Mouse (Mus musculus): ENCODE measurements around the gene Nrxn3. TPM values are rescaled to one million over a fixed set of nuclear protein-coding genes. Genes with fewer than 3 reads are reported as not detected.
A peak's percentile ranks its signal among the peaks of the same experiment; 100 is the strongest.

Nrxn3 gene
- polyA plus RNA-seq, 1 experiment from 2014 or later = 96.9 TPM

DNA sequence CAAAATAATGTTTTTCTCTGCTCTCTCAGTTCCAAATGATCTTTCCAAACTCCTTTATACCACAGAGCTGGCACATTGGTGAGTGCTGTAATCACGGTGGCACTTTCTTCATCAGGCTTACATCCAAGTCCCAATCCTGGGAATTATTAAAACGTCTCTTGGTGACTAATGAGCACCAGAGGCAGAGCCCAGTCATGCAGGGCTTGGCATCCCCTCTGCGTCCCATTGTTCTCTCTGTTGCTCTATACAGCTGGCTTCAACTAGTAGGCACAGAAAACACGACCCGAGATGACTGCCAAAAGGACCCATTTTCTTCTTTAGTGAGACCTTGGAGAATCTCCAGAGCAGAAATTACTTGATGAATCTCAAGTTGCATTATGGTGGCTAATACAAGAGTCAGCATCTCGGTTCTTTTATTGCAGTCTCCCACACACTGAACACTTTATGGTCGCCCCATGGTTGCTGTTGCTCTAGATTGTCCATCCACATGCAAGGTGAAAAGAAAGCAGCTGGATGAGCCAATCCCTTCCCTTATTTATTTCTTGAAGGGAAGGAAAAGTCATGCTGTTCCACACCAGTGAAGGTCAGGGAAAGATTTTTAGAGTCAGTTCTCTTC lies 1552.1 kb downstream of the Nrxn3 start:
- WGBS = 59% methylated on average over 7 of the region's 7 CpGs
- peak; percentile 82; the same call in 1 of the 2 replicates for ATAC-seq (ENCODE audit: low FRiP score)

DNA sequence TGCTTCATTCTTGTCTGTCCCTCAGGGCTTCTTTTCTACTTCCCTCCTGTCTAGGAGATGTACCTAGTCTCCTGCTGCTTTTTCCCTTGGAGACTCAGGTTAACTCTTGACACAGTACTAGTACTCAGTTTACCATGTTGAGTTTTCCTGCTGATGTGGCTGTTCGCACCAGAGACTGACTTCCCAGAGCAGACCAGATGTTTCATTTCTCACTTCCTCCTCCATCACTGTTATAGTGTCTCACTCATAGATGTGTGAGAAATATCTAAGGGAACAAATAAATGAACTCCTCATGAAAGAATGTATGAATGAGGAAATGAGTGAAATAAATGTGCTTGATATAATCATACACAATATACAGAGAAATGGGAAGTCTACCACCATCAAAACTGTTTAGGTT lies 1558.6 kb downstream of the Nrxn3 start:
- H3K9me3 ChIP-seq (ENCODE audit: control insufficient read depth, low read length) = no peaks in the 10 kb centered on the region
- DNase-seq (ENCODE audit: low spot score) = no peak
- no peak overlapping the region for H3K4me2 ChIP-seq (replicated peaks)
- H3K4me1 ChIP-seq (replicated peaks; ENCODE audit: control insufficient read depth, insufficient read depth, low read length) = no peaks in the 10 kb centered on the region
- no peaks in the 10 kb centered on the region for H3K27me3 ChIP-seq (ENCODE audit: control insufficient read depth, insufficient read depth, low read length)
- no peak overlapping the region for H3K4me3 ChIP-seq (replicated peaks; ENCODE audit: low read length)
- H3K36me3 ChIP-seq (replicated peaks; ENCODE audit: control insufficient read depth, insufficient read depth) = no peaks in the 10 kb centered on the region
- H3K27ac ChIP-seq = no peak overlapping the region
- no peak overlapping the region for H3K9ac ChIP-seq
- 95% methylated on average over 1 of the region's 1 CpGs for WGBS
- no peak for ATAC-seq (ENCODE audit: low FRiP score)

More for the DNA sequence above, 1552.1 kb downstream of the Nrxn3 start:
- Histone ChIP-seq H3K27ac (no peak overlapping the region), H3K4me2 (replicated peaks) (no peak overlapping the region), H3K9me3 (ENCODE audit: control insufficient read depth, low read length) (no peaks in the 10 kb centered on the region), H3K4me3 (replicated peaks; ENCODE audit: low read length) (no peak overlapping the region), H3K27me3 (ENCODE audit: control insufficient read depth, insufficient read depth, low read length) (no peaks in the 10 kb centered on the region), H3K4me1 (replicated peaks; ENCODE audit: control insufficient read depth, insufficient read depth, low read length) (no peaks in the 10 kb centered on the region), H3K9ac (no peak overlapping the region), H3K36me3 (replicated peaks; ENCODE audit: control insufficient read depth, insufficient read depth) (no peaks in the 10 kb centered on the region)
- DNase-seq (ENCODE audit: low spot score) = peak; percentile 45

DNA sequence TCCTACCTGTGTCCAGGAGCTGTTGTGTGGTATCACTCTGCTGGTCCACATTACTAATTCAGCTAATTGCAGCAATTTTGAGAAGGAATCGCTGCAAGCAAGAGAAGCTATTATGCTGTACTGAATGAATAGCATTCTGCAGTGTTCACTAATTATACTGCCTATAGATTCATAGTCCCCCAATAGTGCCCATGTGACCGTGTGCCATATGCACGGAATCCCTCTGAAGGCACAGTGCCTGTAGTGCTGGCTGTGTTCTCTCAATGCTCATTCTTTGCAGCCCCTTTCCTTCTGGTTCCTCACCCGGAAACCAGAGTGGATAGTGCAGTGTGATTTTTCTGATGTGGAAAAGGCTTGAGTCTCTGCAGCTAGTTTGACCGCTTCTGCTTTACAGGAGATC lies 1560.3 kb downstream of the Nrxn3 start:
- Histone ChIP-seq H3K27me3 (ENCODE audit: control insufficient read depth, insufficient read depth, low read length) (no peaks in the 10 kb centered on the region), H3K4me3 (replicated peaks; ENCODE audit: low read length) (no peak overlapping the region), H3K36me3 (replicated peaks; ENCODE audit: control insufficient read depth, insufficient read depth) (no peaks in the 10 kb centered on the region), H3K9ac (no peak overlapping the region), H3K4me1 (replicated peaks; ENCODE audit: control insufficient read depth, insufficient read depth, low read length) (no peaks in the 10 kb centered on the region), H3K27ac (no peak overlapping the region), H3K4me2 (replicated peaks) (no peak overlapping the region), H3K9me3 (ENCODE audit: control insufficient read depth, low read length) (no peaks in the 10 kb centered on the region)
- DNase-seq (ENCODE audit: low spot score) = no peak
- 59% methylated on average over 5 of the region's 5 CpGs for WGBS
- ATAC-seq (ENCODE audit: low FRiP score) = peak; percentile 57; the same call in 1 of the 2 replicates

DNA sequence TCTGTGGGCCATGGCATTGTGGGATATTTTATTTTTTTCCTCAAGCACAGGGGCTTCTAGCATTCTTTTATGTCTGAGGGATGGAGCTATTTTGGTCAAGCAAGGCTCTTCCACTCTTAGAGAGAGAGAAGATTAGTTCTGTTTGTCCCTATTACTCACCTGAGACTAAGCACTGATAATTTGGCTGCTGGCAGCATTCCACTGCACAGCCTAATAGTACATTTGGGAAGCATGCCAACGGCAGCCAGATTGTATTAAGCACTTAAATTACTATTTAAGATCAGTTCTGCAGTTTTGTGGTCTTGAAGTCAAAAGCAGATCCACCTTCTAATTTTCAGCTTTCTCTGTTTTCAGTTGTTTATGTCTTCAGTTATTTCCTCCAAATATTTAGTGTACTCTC lies 1580.0 kb downstream of the Nrxn3 start:
- 76% methylated on average over 1 of the region's 1 CpGs for WGBS
- H3K27ac ChIP-seq = no peak overlapping the region
- H3K9ac ChIP-seq = no peak overlapping the region

DNA sequence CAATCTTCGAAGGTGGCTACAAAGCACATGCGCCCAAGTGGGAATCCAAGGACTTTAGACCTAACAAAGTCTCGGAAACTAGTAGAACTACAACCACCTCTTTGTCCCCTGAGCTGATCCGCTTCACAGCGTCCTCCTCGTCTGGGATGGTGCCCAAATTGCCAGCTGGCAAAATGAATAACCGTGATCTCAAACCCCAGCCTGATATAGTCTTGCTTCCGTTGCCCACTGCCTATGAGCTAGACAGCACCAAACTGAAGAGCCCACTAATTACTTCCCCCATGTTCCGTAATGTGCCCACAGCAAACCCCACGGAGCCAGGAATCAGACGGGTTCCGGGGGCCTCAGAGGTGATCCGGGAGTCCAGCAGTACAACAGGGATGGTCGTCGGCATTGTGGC lies 1609.1 kb downstream of the Nrxn3 start:
- H3K27me3 ChIP-seq (ENCODE audit: control insufficient read depth, insufficient read depth, low read length) = no peaks in the 10 kb centered on the region
- ATAC-seq (ENCODE audit: low FRiP score) (no peak), DNase-seq (ENCODE audit: low spot score) (no peak)
- no peaks in the 10 kb centered on the region for H3K9me3 ChIP-seq (ENCODE audit: control insufficient read depth, low read length)
- no peak overlapping the region for H3K27ac ChIP-seq
- H3K4me1 ChIP-seq (replicated peaks; ENCODE audit: control insufficient read depth, insufficient read depth, low read length) = no peaks in the 10 kb centered on the region
- 95% methylated on average over 15 of the region's 15 CpGs for WGBS
- no peak overlapping the region for H3K4me3 ChIP-seq (replicated peaks; ENCODE audit: low read length)
- H3K4me2 ChIP-seq (replicated peaks) = no peak overlapping the region
- no peaks in the 10 kb centered on the region for H3K36me3 ChIP-seq (replicated peaks; ENCODE audit: control insufficient read depth, insufficient read depth)
- H3K9ac ChIP-seq = no peak overlapping the region

More for the DNA sequence above, 1580.0 kb downstream of the Nrxn3 start:
- ATAC-seq (ENCODE audit: low FRiP score) = no peak
- Histone ChIP-seq H3K27me3 (ENCODE audit: control insufficient read depth, insufficient read depth, low read length) (no peaks in the 10 kb centered on the region), H3K36me3 (replicated peaks; ENCODE audit: control insufficient read depth, insufficient read depth) (no peaks in the 10 kb centered on the region), H3K4me3 (replicated peaks; ENCODE audit: low read length) (no peak overlapping the region), H3K4me1 (replicated peaks; ENCODE audit: control insufficient read depth, insufficient read depth, low read length) (no peaks in the 10 kb centered on the region), H3K4me2 (replicated peaks) (no peak overlapping the region), H3K9me3 (ENCODE audit: control insufficient read depth, low read length) (no peaks in the 10 kb centered on the region)
- no peak for DNase-seq (ENCODE audit: low spot score)

DNA sequence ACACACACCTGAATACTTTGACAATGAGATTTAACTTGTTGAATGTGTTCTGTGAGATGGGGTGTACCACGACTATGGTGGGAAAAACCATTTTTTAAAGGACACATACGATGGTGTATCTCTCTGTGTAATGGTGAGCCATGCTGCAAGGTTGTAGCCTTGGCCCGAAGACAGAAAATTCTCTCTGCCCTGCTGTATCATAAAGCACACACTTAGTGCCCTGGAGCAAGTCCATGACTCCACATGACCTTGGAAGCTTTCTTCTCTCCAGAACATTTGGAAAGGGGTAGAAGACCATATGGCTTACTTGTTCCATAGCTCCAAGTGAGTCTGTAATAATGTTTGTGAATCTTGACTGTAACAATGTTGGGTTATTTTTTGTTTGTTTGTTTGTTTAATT lies 1609.8 kb downstream of the Nrxn3 start:
- H3K4me1 ChIP-seq (replicated peaks; ENCODE audit: control insufficient read depth, insufficient read depth, low read length) = no peaks in the 10 kb centered on the region
- no peaks in the 10 kb centered on the region for H3K27me3 ChIP-seq (ENCODE audit: control insufficient read depth, insufficient read depth, low read length)
- H3K9ac ChIP-seq = no peak overlapping the region
- WGBS = 91% methylated on average over 3 of the region's 3 CpGs
- no peak overlapping the region for H3K27ac ChIP-seq
- no peak overlapping the region for H3K4me2 ChIP-seq (replicated peaks)
- ATAC-seq (ENCODE audit: low FRiP score) = no peak
- no peak overlapping the region for H3K4me3 ChIP-seq (replicated peaks; ENCODE audit: low read length)
- no peaks in the 10 kb centered on the region for H3K9me3 ChIP-seq (ENCODE audit: control insufficient read depth, low read length)
- DNase-seq (ENCODE audit: low spot score) = no peak
- H3K36me3 ChIP-seq (replicated peaks; ENCODE audit: control insufficient read depth, insufficient read depth) = no peaks in the 10 kb centered on the region

DNA sequence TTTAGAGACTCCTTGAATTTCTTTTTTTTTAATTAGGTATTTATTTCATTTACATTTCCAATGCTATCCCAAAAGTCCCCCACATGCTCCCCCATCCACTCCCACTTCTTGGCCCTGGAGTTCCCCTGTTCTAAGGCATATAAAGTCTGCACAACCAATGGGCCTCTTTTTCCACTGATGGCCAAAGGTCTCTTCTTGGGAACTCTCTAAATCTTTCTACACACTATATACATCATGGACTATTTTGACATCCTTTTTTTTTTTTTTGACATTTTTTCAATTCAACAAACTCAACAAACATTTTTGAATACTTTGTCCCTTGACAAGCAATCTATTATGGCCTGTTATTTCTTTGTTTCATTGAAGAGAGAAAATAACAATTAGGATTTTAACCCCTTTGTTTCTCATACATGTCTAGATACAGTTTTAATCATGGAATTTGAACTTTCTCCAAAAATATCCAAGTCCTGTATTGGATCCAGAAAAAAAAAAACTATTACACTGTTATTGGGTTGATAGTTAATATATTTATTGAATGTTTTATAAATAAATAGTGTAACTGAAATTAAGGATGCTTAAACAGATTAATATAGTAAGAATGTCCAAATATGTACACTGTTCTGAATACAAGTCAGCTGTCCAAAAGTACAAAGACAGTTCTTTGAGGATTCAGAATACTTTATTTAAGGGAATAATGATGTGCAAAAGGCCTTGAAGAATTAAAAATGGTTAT lies 1615.0 kb downstream of the Nrxn3 start:
- no peak for DNase-seq (ENCODE audit: low spot score)
- Histone ChIP-seq H3K27ac (no peak overlapping the region), H3K36me3 (replicated peaks; ENCODE audit: control insufficient read depth, insufficient read depth) (no peaks in the 10 kb centered on the region), H3K27me3 (ENCODE audit: control insufficient read depth, insufficient read depth, low read length) (no peaks in the 10 kb centered on the region), H3K4me3 (replicated peaks; ENCODE audit: low read length) (no peak overlapping the region), H3K4me2 (replicated peaks) (no peak overlapping the region), H3K4me1 (replicated peaks; ENCODE audit: control insufficient read depth, insufficient read depth, low read length) (no peaks in the 10 kb centered on the region), H3K9ac (no peak overlapping the region), H3K9me3 (ENCODE audit: control insufficient read depth, low read length) (no peaks in the 10 kb centered on the region)
- no peak for ATAC-seq (ENCODE audit: low FRiP score)

DNA sequence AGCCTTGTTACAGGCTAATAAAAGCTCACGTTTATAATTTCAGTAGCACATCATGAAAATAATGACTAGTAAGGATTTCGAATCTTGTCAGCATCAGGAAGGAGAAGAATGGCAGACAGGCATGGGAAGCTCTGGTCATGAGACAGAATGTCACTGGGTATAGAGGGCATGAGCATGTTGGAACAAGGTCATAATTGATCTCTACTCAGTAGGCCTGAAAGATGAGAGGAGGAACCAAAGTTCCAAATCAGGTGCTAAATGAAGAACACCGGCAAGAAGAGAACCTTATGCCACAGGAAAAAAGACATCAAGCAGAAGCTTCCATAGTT lies 1615.5 kb downstream of the Nrxn3 start:
- H3K4me3 ChIP-seq (replicated peaks; ENCODE audit: low read length) = no peak overlapping the region
- no peak for ATAC-seq (ENCODE audit: low FRiP score)
- no peak for DNase-seq (ENCODE audit: low spot score)
- H3K36me3 ChIP-seq (replicated peaks; ENCODE audit: control insufficient read depth, insufficient read depth) = no peaks in the 10 kb centered on the region
- H3K9me3 ChIP-seq (ENCODE audit: control insufficient read depth, low read length) = no peaks in the 10 kb centered on the region
- WGBS = 92% methylated on average over 3 of the region's 3 CpGs
- H3K27ac ChIP-seq = no peak overlapping the region
- no peak overlapping the region for H3K9ac ChIP-seq
- no peaks in the 10 kb centered on the region for H3K4me1 ChIP-seq (replicated peaks; ENCODE audit: control insufficient read depth, insufficient read depth, low read length)
- H3K4me2 ChIP-seq (replicated peaks) = no peak overlapping the region
- H3K27me3 ChIP-seq (ENCODE audit: control insufficient read depth, insufficient read depth, low read length) = no peaks in the 10 kb centered on the region

Data from hindbrain, embryonic 14.5 days (tissue).